Mouse (Mus musculus) hindbrain, embryonic 15.5 days (tissue): ENCODE measurements around the gene Hoxd13. TPM values are rescaled to one million over a fixed set of nuclear protein-coding genes. Genes with fewer than 3 reads are reported as not detected.
A peak's percentile ranks its signal among the peaks of the same experiment; 100 is the strongest.

Experiments used
- ATAC-seq: fragments of 200-750 bp; cut with Nextera tagmentation; 2 replicates; pipeline ENCODE4 v1.8.0; 2017; ENCODE audit warnings: low read depth, moderate number of reproducible peaks, moderate TSS enrichment; ENCODE audit not compliant: low FRiP score
- H3K27ac ChIP-seq: fragments of 300-500 bp; sonication (generic); replicated peaks from 2 replicates; pipeline ENCODE4 v1.5.1; 2015; ENCODE audit warnings: mild to moderate bottlenecking, inconsistent platforms
- H3K27me3 ChIP-seq: fragments of 300-500 bp; sonication (generic); 2 replicates; pipeline ENCODE4 v1.6.1; 2015; ENCODE audit warnings: control low read depth, inconsistent platforms
- H3K36me3 ChIP-seq: fragments of 300-500 bp; sonication (generic); 2 replicates; pipeline ENCODE4 v1.6.1; 2015; ENCODE audit warnings: control low read depth, inconsistent platforms
- H3K4me1 ChIP-seq: fragments of 300-500 bp; sonication (generic); replicated peaks from 2 replicates; pipeline ENCODE4 v1.6.1; 2015; ENCODE audit warnings: control low read depth, inconsistent platforms
- H3K4me2 ChIP-seq: fragments of 300-500 bp; sonication (generic); 2 replicates; pipeline ENCODE4 v1.6.1; 2015; ENCODE audit warnings: moderate library complexity, mild to moderate bottlenecking, inconsistent platforms
- H3K4me3 ChIP-seq: fragments of 300-500 bp; sonication (generic); 2 replicates; pipeline ENCODE4 v1.5.1; 2015; ENCODE audit warnings: mild to moderate bottlenecking, inconsistent platforms
- H3K9ac ChIP-seq: fragments of 300-500 bp; sonication (generic); 2 replicates; pipeline ENCODE4 v1.6.1; 2015; ENCODE audit warnings: inconsistent platforms
- H3K9me3 ChIP-seq: fragments of 300-500 bp; sonication (generic); 2 replicates; pipeline ENCODE4 v1.6.1; 2016; ENCODE audit warnings: control low read depth, inconsistent platforms
- WGBS: fragments of 180-500 bp; shearing (Covaris S2); methylation state at CpG from one replicate; pipeline ENCODE4 v1.1.7; 2015; 5-methylcytosine and 5-hydroxymethylcytosine counted together
- polyA plus RNA-seq: library from polyadenylated mRNA; unstranded; fragments of >200 nt; fragmentation: Nextera tagmentation; extraction: Ambion mirVana; gene quantifications from 2 replicates; pipeline ENCODE4 v1.2.1, GENCODE M21; 2015

Gene Hoxd13
- not detected in 2 replicates for polyA plus RNA-seq

- peaks cover 12% of the 10 kb centered on the region for H3K4me1 ChIP-seq
- peak within 1 kb of the TSS; percentile 22 for H3K4me3 ChIP-seq
- H3K36me3 ChIP-seq: no peaks in the 10 kb centered on the region
- no peak within 1 kb of the TSS for H3K9ac ChIP-seq
- peaks cover 92% of the 10 kb centered on the region for H3K27me3 ChIP-seq
- no peak for ATAC-seq
- H3K27ac ChIP-seq: no peak within 1 kb of the TSS
- peak within 1 kb of the TSS; percentile 49 for H3K4me2 ChIP-seq
- no peaks in the 10 kb centered on the region for H3K9me3 ChIP-seq
- under 1% methylated on average over 31 of the region's 51 CpGs for WGBS
These were observed at the start of gene Hoxd13 for GRCm38 (mm10) chr2:74667842-74668357. Gene Hoxd13, plus strand, starts transcription at chr2:74668310.

GRCm38 (mm10) chr2:74619676-74620246 lies 48.3 kb upstream of the Hoxd13 start:
- H3K9me3 ChIP-seq: no peaks in the 10 kb centered on the region
- no peaks in the 10 kb centered on the region for H3K36me3 ChIP-seq
- WGBS: 90% methylated on average over 3 of the region's 3 CpGs
- H3K27ac ChIP-seq: no peak overlapping the region
- H3K9ac ChIP-seq: no peak overlapping the region
- no peak for ATAC-seq
- H3K4me1 ChIP-seq: 0 out of 2 replicates have a peak, but pooled peaks cover 3% of the 10 kb centered on the region
- H3K4me2 ChIP-seq: no peak overlapping the region
- no peak overlapping the region for H3K4me3 ChIP-seq
- no peaks in the 10 kb centered on the region for H3K27me3 ChIP-seq

- no peak for ATAC-seq
- Histone ChIP-seq H3K27me3 (no peaks in the 10 kb centered on the region), H3K4me1 (0 out of 2 replicates have a peak, but pooled peaks cover 3% of the 10 kb centered on the region), H3K9me3 (no peaks in the 10 kb centered on the region), H3K4me3 (no peak overlapping the region), H3K4me2 (no peak overlapping the region), H3K27ac (no peak overlapping the region), H3K9ac (no peak overlapping the region), H3K36me3 (no peaks in the 10 kb centered on the region)
- WGBS: 88% methylated on average over 10 of the region's 10 CpGs
These were observed 47.7 kb upstream of the Hoxd13 start for GRCm38 (mm10) chr2:74620368-74620767.

- ATAC-seq: no peak
- H3K27ac ChIP-seq: no peak overlapping the region
- 73% methylated on average over 4 of the region's 4 CpGs for WGBS
These were observed 32.7 kb upstream of the Hoxd13 start for GRCm38 (mm10) chr2:74635412-74635811.

GRCm38 (mm10) chr2:74642431-74642830 lies 25.7 kb upstream of the Hoxd13 start:
- Histone ChIP-seq H3K36me3 (no peaks in the 10 kb centered on the region), H3K4me3 (no peak overlapping the region), H3K9me3 (no peaks in the 10 kb centered on the region), H3K4me2 (no peak overlapping the region), H3K27me3 (peaks cover 49% of the 10 kb centered on the region), H3K27ac (no peak overlapping the region), H3K4me1 (no peaks in the 10 kb centered on the region), H3K9ac (no peak overlapping the region)
- WGBS: 56% methylated on average over 5 of the region's 5 CpGs
- no peak for ATAC-seq

More at GRCm38 (mm10) chr2:74635412-74635811, 32.7 kb upstream of the Hoxd13 start:
- Histone ChIP-seq H3K4me2 (no peak overlapping the region), H3K4me3 (no peak overlapping the region), H3K4me1 (no peaks in the 10 kb centered on the region), H3K27me3 (peaks cover 8% of the 10 kb centered on the region; the same call in 1 of the 2 replicates), H3K36me3 (no peaks in the 10 kb centered on the region), H3K9me3 (no peaks in the 10 kb centered on the region), H3K9ac (no peak overlapping the region)

- Histone ChIP-seq H3K9ac (no peak overlapping the region), H3K27ac (no peak overlapping the region), H3K27me3 (peaks cover 73% of the 10 kb centered on the region), H3K4me1 (no peaks in the 10 kb centered on the region), H3K4me2 (no peak overlapping the region), H3K9me3 (no peaks in the 10 kb centered on the region), H3K4me3 (no peak overlapping the region), H3K36me3 (no peaks in the 10 kb centered on the region)
- ATAC-seq: no peak
- 78% methylated on average over 3 of the region's 3 CpGs for WGBS
These were observed 22.5 kb upstream of the Hoxd13 start for GRCm38 (mm10) chr2:74645631-74646030.

- Histone ChIP-seq H3K4me3 (no peak overlapping the region), H3K9me3 (no peaks in the 10 kb centered on the region), H3K9ac (no peak overlapping the region), H3K27me3 (peaks cover 88% of the 10 kb centered on the region), H3K4me1 (no peaks in the 10 kb centered on the region), H3K36me3 (no peaks in the 10 kb centered on the region), H3K4me2 (no peak overlapping the region), H3K27ac (no peak overlapping the region)
- 19% methylated on average over 7 of the region's 7 CpGs for WGBS
- ATAC-seq: no peak
These were observed 20.8 kb upstream of the Hoxd13 start for GRCm38 (mm10) chr2:74647082-74647864.

GRCm38 (mm10) chr2:74652996-74653340 lies 15.1 kb upstream of the Hoxd13 start:
- no peaks in the 10 kb centered on the region for H3K9me3 ChIP-seq
- no peaks in the 10 kb centered on the region for H3K36me3 ChIP-seq
- WGBS: 38% methylated on average over 2 of the region's 2 CpGs
- no peak overlapping the region for H3K27ac ChIP-seq
- no peak overlapping the region for H3K4me2 ChIP-seq
- H3K9ac ChIP-seq: no peak overlapping the region
- ATAC-seq: no peak
- no peak overlapping the region for H3K4me3 ChIP-seq
- peaks cover 76% of the 10 kb centered on the region for H3K27me3 ChIP-seq
- H3K4me1 ChIP-seq: peaks cover 11% of the 10 kb centered on the region

GRCm38 (mm10) chr2:74653781-74654535 lies 14.2 kb upstream of the Hoxd13 start:
- WGBS: 14% methylated on average over 17 of the region's 17 CpGs
- Histone ChIP-seq H3K27ac (no peak overlapping the region), H3K4me1 (peaks cover 11% of the 10 kb centered on the region), H3K9me3 (no peaks in the 10 kb centered on the region), H3K9ac (no peak overlapping the region), H3K36me3 (no peaks in the 10 kb centered on the region), H3K4me2 (no peak overlapping the region), H3K4me3 (no peak overlapping the region), H3K27me3 (peaks cover 67% of the 10 kb centered on the region)
- ATAC-seq: no peak

GRCm38 (mm10) chr2:74654743-74655419 lies 13.2 kb upstream of the Hoxd13 start:
- Histone ChIP-seq H3K4me2 (peak overlapping the region; percentile 59; the same call in 1 of the 2 replicates), H3K9ac (no peak overlapping the region)
- WGBS: 6% methylated on average over 20 of the region's 20 CpGs

GRCm38 (mm10) chr2:74655420-74655781 lies 12.7 kb upstream of the Hoxd13 start:
- Histone ChIP-seq H3K9me3 (no peaks in the 10 kb centered on the region), H3K27ac (0 out of 2 replicates have a peak overlapping the region, but pooled peaks have one; percentile 30), H3K4me2 (peak overlapping the region; percentile 59), H3K4me1 (peaks cover 11% of the 10 kb centered on the region), H3K27me3 (peaks cover 55% of the 10 kb centered on the region), H3K36me3 (no peaks in the 10 kb centered on the region), H3K4me3 (peak overlapping the region; percentile 36), H3K9ac (no peak overlapping the region)
- ATAC-seq: no peak
- 1% methylated on average over 11 of the region's 47 CpGs for WGBS

More at GRCm38 (mm10) chr2:74654743-74655419, 13.2 kb upstream of the Hoxd13 start:
- Histone ChIP-seq H3K4me3 (no peak overlapping the region), H3K36me3 (no peaks in the 10 kb centered on the region), H3K27me3 (peaks cover 58% of the 10 kb centered on the region), H3K9me3 (no peaks in the 10 kb centered on the region), H3K4me1 (peaks cover 11% of the 10 kb centered on the region), H3K27ac (no peak overlapping the region)
- ATAC-seq: no peak
